31 mouse cellular contexts compared by ENCODE assay signal in genomic region chr2:129584905-129585304, GRCm38 (mm10). TPM values are rescaled to one million over a fixed set of nuclear protein-coding genes. Genes with fewer than 3 reads are reported as not detected.
DNase-seq lines count a peak whose midpoint lies in the region; ATAC-seq and TF ChIP-seq lines count a peak whose summit lies in the region.
"Had no signal": no experiment of that assay in that cellular context is flagged by ENCODE, and none has a peak within 500 bp of the region (broad histone marks: within the 10 kb centered on the region; RNA-seq: fewer than 3 reads in every experiment).

No protein-coding gene starts in this region.

- H3K27me3 ChIP-seq in forebrain, embryonic 13.5 days, result no peaks in the 10 kb centered on the region
- H3K27me3 ChIP-seq in forebrain, embryonic 11.5 days (ENCODE audit: control insufficient read depth, insufficient read depth, low read length), result no peaks in the 10 kb centered on the region; the same call in 1 of the 2 replicates
- H3K27me3 ChIP-seq in forebrain, postnatal 0 days (ENCODE audit: insufficient read depth, low read length), result no peaks in the 10 kb centered on the region
- H3K27me3 ChIP-seq: CH12.LX; intestine, embryonic 15.5 days had no signal

- no peak overlapping the region for H3K4me3 ChIP-seq in forebrain, embryonic 13.5 days
- H3K4me3 ChIP-seq in forebrain, embryonic 11.5 days (ENCODE audit: low read depth, low read length), result no peak overlapping the region
- H3K4me3 ChIP-seq in forebrain, postnatal 0 days (ENCODE audit: low read depth, low read length), result no peak overlapping the region
- H3K4me3 ChIP-seq: heart, adult 2 months; heart, embryonic 10.5 days; hindbrain, embryonic 10.5 days; hindbrain, embryonic 13.5 days; intestine, embryonic 15.5 days had no signal

- DNase-seq in forebrain, embryonic 11.5 days (ENCODE audit: low spot score), result no peak
- peak; percentile 40 for DNase-seq in retina, postnatal 1 day
- no peak for DNase-seq in retina, embryonic 14.5 days (ENCODE audit: low spot score)
- DNase-seq in ZHBTc4 (ENCODE audit: low read depth, low spot score), result peak; percentile 70
- DNase-seq in forebrain, postnatal 0 days, result no peak
- no peak for DNase-seq in c-Kit-positive CD71-positive TER-119-positive erythroid progenitor cells, embryonic 14.5 days (ENCODE audit: low spot score)
- no peak for DNase-seq in urinary bladder, postnatal 36 days (ENCODE audit: low spot score in 2 of 2)
- DNase-seq: adrenal gland, adult 2 months; adrenal gland, postnatal 14 days; B cell, adult 2 months; cerebellum, adult 18-20 months; cerebellum, adult 9-10 months; cerebellum, postnatal 14 days; gastrocnemius, postnatal 25 days; heart, adult 2 months; heart, postnatal 36 days; kidney, adult 11 months; kidney, adult 8-10 months had no signal

- no peaks in the 10 kb centered on the region for H3K36me3 ChIP-seq in forebrain, embryonic 13.5 days (ENCODE audit: poor library complexity, severe bottlenecking)
- no peaks in the 10 kb centered on the region for H3K36me3 ChIP-seq in forebrain, embryonic 11.5 days (ENCODE audit: control insufficient read depth, insufficient read depth, low read length)
- no peaks in the 10 kb centered on the region for H3K36me3 ChIP-seq in forebrain, postnatal 0 days (ENCODE audit: insufficient read depth)
- H3K36me3 ChIP-seq: heart, embryonic 10.5 days; hindbrain, embryonic 10.5 days; hindbrain, embryonic 13.5 days; intestine, embryonic 15.5 days had no signal

- TF ChIP-seq CTCF in forebrain, postnatal 0 days (IDR thresholded peaks at IDR 0.05; ENCODE audit: low read depth), result no peak

- 0 out of 2 replicates have a peak, but pooled peaks have one; percentile 34 for ATAC-seq in forebrain, embryonic 13.5 days
- no peak for ATAC-seq in forebrain, embryonic 11.5 days (replicated peaks; ENCODE audit: low FRiP score)
- peak; percentile 46; the same call in 1 of the 2 replicates for ATAC-seq in forebrain, postnatal 0 days
- ATAC-seq: hindbrain, embryonic 16.5 days; intestine, embryonic 15.5 days had no signal

- no peak overlapping the region for H3K4me2 ChIP-seq in forebrain, embryonic 13.5 days
- H3K4me2 ChIP-seq in forebrain, embryonic 11.5 days (ENCODE audit: low read depth, low read length, severe bottlenecking), result no peak overlapping the region
- no peak overlapping the region for H3K4me2 ChIP-seq in forebrain, postnatal 0 days (ENCODE audit: low read depth)
- H3K4me2 ChIP-seq: hindbrain, embryonic 13.5 days; intestine, embryonic 15.5 days had no signal

- H3K4me1 ChIP-seq in forebrain, embryonic 13.5 days, result peaks cover 36% of the 10 kb centered on the region
- H3K4me1 ChIP-seq in forebrain, embryonic 11.5 days (replicated peaks; ENCODE audit: control insufficient read depth, insufficient read depth, low read length), result peaks cover 3% of the 10 kb centered on the region; the same call in 1 of the 2 replicates
- H3K4me1 ChIP-seq in forebrain, postnatal 0 days (ENCODE audit: insufficient read depth), result no peaks in the 10 kb centered on the region

- no peaks in the 10 kb centered on the region for H3K9me3 ChIP-seq in forebrain, embryonic 13.5 days (replicated peaks)
- no peaks in the 10 kb centered on the region for H3K9me3 ChIP-seq in forebrain, embryonic 11.5 days (ENCODE audit: control insufficient read depth, low read length)
- no peaks in the 10 kb centered on the region for H3K9me3 ChIP-seq in forebrain, postnatal 0 days (ENCODE audit: low read length)
- H3K9me3 ChIP-seq: heart, embryonic 10.5 days; hindbrain, embryonic 10.5 days; hindbrain, embryonic 13.5 days; intestine, embryonic 15.5 days had no signal

- no peak overlapping the region for H3K9ac ChIP-seq in forebrain, embryonic 13.5 days
- H3K9ac ChIP-seq in forebrain, embryonic 11.5 days (ENCODE audit: low read length), result no peak overlapping the region
- no peak overlapping the region for H3K9ac ChIP-seq in forebrain, postnatal 0 days
- H3K9ac ChIP-seq: hindbrain, embryonic 13.5 days; intestine, embryonic 15.5 days had no signal

- 0% methylated on average over 1 of the region's 1 CpGs for WGBS in forebrain, embryonic 13.5 days
- 8% methylated on average over 1 of the region's 1 CpGs for WGBS in forebrain, embryonic 11.5 days
- 25% methylated on average over 1 of the region's 1 CpGs for WGBS in forebrain, postnatal 0 days

- peak overlapping the region; percentile 25 for H3K27ac ChIP-seq in forebrain, embryonic 13.5 days
- no peak overlapping the region for H3K27ac ChIP-seq in forebrain, embryonic 11.5 days (ENCODE audit: low read depth, low read length)
- no peak overlapping the region for H3K27ac ChIP-seq in forebrain, postnatal 0 days (ENCODE audit: low read depth, low read length)
- H3K27ac ChIP-seq: heart, adult 2 months; heart, embryonic 10.5 days; hindbrain, embryonic 10.5 days; hindbrain, embryonic 13.5 days; intestine, embryonic 15.5 days had no signal

RNA-seq across cellular contexts. Expression of gene Sirpa, which starts 7.7 kb away (rescaled TPM):
- 16.9 and 19.5 TPM in 2 replicates for polyA plus RNA-seq in forebrain, embryonic 13.5 days (2015; fragmentation: Nextera tagmentation; extraction: Ambion mirVana)
- 18.7 and 22.5 TPM in 2 replicates for polyA plus RNA-seq in forebrain, embryonic 11.5 days (2014; fragmentation: Nextera tagmentation; extraction: Ambion mirVana)
- total RNA-seq in forebrain, postnatal 0 days (2014; rRNA removed), result 94.1 and 118 TPM in 2 replicates
- polyA plus RNA-seq in forebrain, postnatal 0 days (2015; fragmentation: Nextera tagmentation; extraction: Ambion mirVana), result 41.4 and 61.8 TPM in 2 replicates

RNA-seq across cellular contexts. Expression of gene F830045P16Rik, which starts 48.5 kb away (rescaled TPM):
- not detected in 2 replicates for polyA plus RNA-seq in forebrain, embryonic 13.5 days (2015; fragmentation: Nextera tagmentation; extraction: Ambion mirVana)
- polyA plus RNA-seq in forebrain, embryonic 11.5 days (2014; fragmentation: Nextera tagmentation; extraction: Ambion mirVana), result not detected in 2 replicates
- not detected in 2 replicates for total RNA-seq in forebrain, postnatal 0 days (2014; rRNA removed)
- not detected in 2 replicates for polyA plus RNA-seq in forebrain, postnatal 0 days (2015; fragmentation: Nextera tagmentation; extraction: Ambion mirVana)
- total RNA-seq: adrenal gland, adult 2 months; adrenal gland, postnatal 14 days; adrenal gland, postnatal 4 days; CH12.LX; ES-E14; gastrocnemius, adult 8-10 months; gastrocnemius, postnatal 25 days had no signal
- polyA plus RNA-seq: adrenal gland, adult 2 months; embryonic facial prominence, embryonic 11.5 days; heart, adult 2 months; heart, embryonic 14.5 days; heart, postnatal 0 days; hindbrain, embryonic 10.5 days; hindbrain, embryonic 13.5 days; hindbrain, embryonic 16.5 days; intestine, embryonic 15.5 days had no signal

Comparison
In these comparisons a context has a peak if more than half of its experiments do, and no peak if none do; other contexts are left out.
1. DNase-seq: peak in retina, postnatal 1 day (single experiment) and ZHBTc4 (single experiment); none in forebrain, embryonic 11.5 days (single experiment), retina, embryonic 14.5 days (single experiment), forebrain, postnatal 0 days (single experiment), c-Kit-positive CD71-positive TER-119-positive erythroid progenitor cells, embryonic 14.5 days (single experiment) and urinary bladder, postnatal 36 days (0 of 2).